Mouse (Mus musculus): ENCODE results near the gene Smurf1.

DNA sequence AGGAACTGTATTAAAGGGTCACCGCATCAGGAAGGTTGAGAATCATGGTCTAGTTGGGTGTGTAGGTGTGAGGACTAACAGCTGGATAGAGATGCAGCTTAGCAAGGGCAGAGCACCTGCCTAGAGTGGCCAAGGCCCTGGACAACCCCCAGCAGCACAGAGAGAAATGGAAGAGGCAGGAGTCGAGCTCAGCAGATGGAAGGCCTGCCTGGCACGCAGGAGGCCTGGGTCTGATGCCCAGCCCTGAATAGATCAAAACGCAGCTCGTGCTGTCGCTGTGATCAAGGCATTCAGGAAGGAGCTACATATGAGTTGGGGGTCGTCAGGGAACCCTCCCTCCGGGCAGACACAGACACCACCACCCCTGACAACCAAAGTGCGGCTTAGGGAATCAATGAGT lies 7.4 kb downstream of the Smurf1 start:
- no peak for TF ChIP-seq HCFC1 (IDR thresholded peaks at IDR 0.05; ENCODE audit: borderline replicate concordance, insufficient read depth, low read length)
- TF ChIP-seq CHD2 (IDR thresholded peaks at IDR 0.05; ENCODE audit: low read depth, low read length) = no peak

Data from ES-E14 (cell line).